Mouse (Mus musculus): Measurements from ENCODE around the gene Zmynd10. TPM values are rescaled to one million over a fixed set of nuclear protein-coding genes. Genes with fewer than 3 reads are reported as not detected.

The Zmynd10 gene
- polyA plus RNA-seq (2015; fragmentation: Nextera tagmentation; extraction: Ambion mirVana), result 2.1 and 2.2 TPM in 2 replicates

DNA sequence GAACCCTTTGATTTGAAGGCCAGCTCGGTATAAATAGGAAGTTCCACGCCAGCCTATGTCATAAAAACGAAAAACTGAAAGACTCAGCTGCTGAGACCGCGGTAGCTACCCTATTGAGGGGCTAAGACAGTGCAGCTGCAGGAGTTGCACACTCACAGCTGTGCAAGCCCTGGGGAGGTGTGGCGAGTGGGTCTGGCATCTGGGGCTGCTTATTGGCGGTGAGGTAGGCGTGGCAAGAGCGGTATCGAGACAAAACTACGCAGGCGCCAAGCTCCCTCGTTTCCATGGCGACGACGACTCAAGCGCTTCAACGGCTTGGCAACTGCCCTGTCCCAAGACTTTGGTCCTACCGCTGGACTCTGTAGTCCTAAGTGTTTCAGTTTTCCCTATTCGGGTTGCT is at the start of gene Zmynd10:
Gene Zmynd10, plus strand, starts transcription at position 273 of the 400 bp plus-strand sequence.
- H3K27ac ChIP-seq, result peak within 1 kb of the TSS; percentile 69
- H3K36me3 ChIP-seq, result peaks cover 21% of the 10 kb centered on the region
- ATAC-seq (ENCODE audit: insufficient number of reproducible peaks, insufficient read depth, low FRiP score, low TSS enrichment, low read depth), result peak; percentile 66
- H3K9ac ChIP-seq, result peak within 1 kb of the TSS; percentile 54
- peak within 1 kb of the TSS; percentile 26 for H3K4me3 ChIP-seq
- 0 out of 2 replicates have a peak, but pooled peaks cover 7% of the 10 kb centered on the region for H3K27me3 ChIP-seq
- H3K4me2 ChIP-seq, result peak within 1 kb of the TSS; percentile 56
- no peaks in the 10 kb centered on the region for H3K9me3 ChIP-seq
- peaks cover 53% of the 10 kb centered on the region for H3K4me1 ChIP-seq
- WGBS, result 3% methylated on average over 20 of the region's 20 CpGs

DNA sequence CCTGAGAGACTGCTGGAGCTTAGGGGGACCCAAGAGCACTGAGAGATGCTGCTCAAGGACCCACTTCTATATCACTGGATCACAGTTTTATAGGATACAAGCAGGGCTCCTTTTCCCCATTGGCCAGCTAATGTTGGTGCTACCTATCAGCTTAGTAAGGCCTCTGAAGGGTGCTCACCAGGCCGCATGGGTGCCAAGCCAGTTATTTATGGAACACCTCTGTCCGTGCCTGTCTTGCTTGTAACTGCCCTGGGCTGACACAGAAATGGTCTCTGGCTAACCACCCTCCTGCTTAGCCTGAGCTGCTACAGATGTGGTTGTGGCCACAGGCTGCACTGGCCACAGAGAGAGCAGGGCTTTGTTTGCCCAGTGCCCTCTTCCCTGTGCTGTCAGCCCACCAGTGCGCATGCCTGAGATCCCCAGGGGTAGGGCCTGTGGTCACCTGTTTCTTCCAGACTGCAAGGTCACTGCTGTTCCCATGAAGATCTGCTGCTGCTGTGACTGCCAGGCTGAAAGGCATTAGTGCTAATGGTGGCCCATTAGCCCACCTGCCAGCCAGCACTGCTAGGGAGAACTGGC is 46.3 kb upstream of the Zmynd10 start:
- 89% methylated on average over 3 of the region's 3 CpGs for WGBS
- Histone ChIP-seq H3K9me3 (no peaks in the 10 kb centered on the region), H3K4me1 (peaks cover 21% of the 10 kb centered on the region), H3K27ac (no peak overlapping the region), H3K4me2 (no peak overlapping the region), H3K36me3 (no peaks in the 10 kb centered on the region), H3K27me3 (peaks cover 9% of the 10 kb centered on the region; the same call in 1 of the 2 replicates), H3K4me3 (no peak overlapping the region), H3K9ac (no peak overlapping the region)
- ATAC-seq (ENCODE audit: insufficient number of reproducible peaks, insufficient read depth, low FRiP score, low TSS enrichment, low read depth), result no peak

DNA sequence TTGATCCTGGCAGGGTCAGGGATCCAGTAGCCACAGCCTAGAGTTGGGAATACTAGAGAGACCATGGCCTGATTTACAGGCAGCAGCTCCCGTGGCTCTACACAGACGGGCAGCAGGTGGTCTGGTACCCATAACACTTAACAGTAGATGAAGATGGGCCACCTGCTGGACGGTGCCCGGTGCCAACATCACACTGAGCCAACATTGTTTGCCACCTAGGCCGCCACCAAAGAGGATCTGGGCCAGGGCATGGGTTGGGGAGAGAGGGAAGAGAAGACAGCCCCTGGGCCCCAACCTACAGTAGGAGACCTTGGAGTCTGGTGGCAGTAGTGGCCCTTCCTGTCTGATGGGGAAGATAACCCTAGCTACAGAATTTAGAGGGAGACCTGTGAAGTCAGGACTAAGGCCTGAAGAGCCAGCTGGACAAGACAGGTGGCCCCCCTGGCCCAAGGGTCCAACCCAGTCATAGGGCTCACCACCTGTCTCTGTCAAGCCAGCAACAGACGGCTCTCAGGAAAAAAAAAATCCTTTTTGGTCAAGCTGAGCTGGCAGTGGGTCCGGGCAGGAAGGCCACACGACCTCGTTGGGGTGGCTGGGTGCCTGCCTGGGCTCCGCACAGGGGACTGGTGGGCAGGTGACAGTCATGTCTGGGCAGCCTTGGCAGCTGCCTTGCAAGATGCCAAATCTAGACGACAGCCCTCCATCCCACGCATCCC is 44.8 kb upstream of the Zmynd10 start:
- H3K4me1 ChIP-seq, result peaks cover 26% of the 10 kb centered on the region
- 86% methylated on average over 12 of the region's 12 CpGs for WGBS
- peaks cover 11% of the 10 kb centered on the region; the same call in 1 of the 2 replicates for H3K27me3 ChIP-seq
- no peak overlapping the region for H3K4me3 ChIP-seq
- no peaks in the 10 kb centered on the region for H3K9me3 ChIP-seq
- H3K9ac ChIP-seq, result no peak overlapping the region
- H3K36me3 ChIP-seq, result no peaks in the 10 kb centered on the region
- no peak overlapping the region for H3K27ac ChIP-seq
- H3K4me2 ChIP-seq, result no peak overlapping the region
- ATAC-seq (ENCODE audit: insufficient number of reproducible peaks, insufficient read depth, low FRiP score, low TSS enrichment, low read depth), result no peak

DNA sequence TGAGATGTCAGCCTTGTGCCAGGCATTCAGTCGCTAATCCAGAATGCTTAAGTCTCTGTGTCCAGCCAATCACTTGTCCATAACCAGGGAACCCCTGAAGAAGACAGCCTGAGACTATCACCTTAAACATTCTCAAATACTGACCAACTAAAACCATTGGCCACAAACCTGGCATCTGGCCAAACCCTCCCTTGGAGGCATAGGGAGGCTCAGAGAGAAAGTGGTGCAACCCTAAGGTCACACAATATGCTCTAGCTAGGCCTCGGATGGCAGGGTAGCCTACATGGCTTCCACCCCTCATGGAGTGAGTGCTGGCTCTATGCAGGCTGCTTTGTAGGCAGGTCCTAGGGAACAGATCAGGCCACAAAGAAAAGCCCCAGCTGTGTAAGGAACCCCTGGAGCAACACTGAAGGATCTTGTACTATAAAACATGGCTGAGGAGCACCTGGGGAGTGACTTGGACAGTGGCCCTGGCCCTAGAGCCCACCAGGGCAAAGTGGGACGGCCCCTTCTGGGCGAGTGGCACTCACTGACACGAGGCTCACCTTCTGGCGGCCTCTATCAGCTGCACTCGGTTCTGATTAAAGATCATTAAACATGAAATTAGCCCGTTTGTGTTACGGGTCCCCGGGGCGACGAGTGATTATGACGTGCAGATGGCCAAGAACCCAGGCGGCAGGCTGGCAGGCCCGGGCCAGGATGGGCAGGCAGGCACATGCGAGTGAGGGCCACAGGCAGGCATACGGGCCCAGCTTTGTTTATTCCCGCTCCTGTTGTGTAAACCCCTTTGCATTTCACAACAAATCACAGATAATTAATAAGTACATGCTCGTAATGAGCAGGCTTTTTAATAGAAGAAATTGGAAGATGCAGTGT is 42.2 kb upstream of the Zmynd10 start:
- Histone ChIP-seq H3K4me1 (peaks cover 52% of the 10 kb centered on the region), H3K4me2 (no peak overlapping the region), H3K4me3 (no peak overlapping the region), H3K27ac (no peak overlapping the region), H3K9ac (0 out of 2 replicates have a peak overlapping the region, but pooled peaks have one; percentile 0), H3K9me3 (no peaks in the 10 kb centered on the region), H3K27me3 (peaks cover 20% of the 10 kb centered on the region), H3K36me3 (no peaks in the 10 kb centered on the region)
- 58% methylated on average over 19 of the region's 19 CpGs for WGBS
- ATAC-seq (ENCODE audit: insufficient number of reproducible peaks, insufficient read depth, low FRiP score, low TSS enrichment, low read depth), result no peak

DNA sequence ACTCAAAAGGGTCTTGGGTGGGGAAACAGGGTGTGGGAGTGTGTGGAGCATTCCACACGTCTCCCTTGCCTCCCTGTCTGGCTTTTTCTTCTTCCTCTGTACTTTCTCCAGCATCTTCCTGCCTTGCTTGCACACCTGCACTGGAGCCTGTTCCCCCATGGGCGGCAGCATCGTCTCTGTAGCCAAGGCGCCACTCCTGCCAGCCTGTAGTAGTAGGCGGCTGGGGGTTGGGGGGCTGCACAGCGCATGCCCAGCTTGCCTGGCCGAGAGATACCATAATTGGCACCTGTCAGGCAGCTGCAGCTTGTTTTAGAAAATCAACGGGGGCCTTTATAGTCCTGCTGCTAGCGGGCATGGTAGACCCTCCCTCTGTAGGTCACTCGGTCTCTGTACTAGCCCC is 38.8 kb upstream of the Zmynd10 start:
- Histone ChIP-seq H3K9me3 (no peaks in the 10 kb centered on the region), H3K27me3 (peaks cover 27% of the 10 kb centered on the region), H3K36me3 (no peaks in the 10 kb centered on the region), H3K4me3 (no peak overlapping the region), H3K9ac (no peak overlapping the region), H3K4me1 (peaks cover 76% of the 10 kb centered on the region), H3K4me2 (no peak overlapping the region; the same call in 1 of the 2 replicates), H3K27ac (no peak overlapping the region)
- 41% methylated on average over 10 of the region's 10 CpGs for WGBS
- no peak for ATAC-seq (ENCODE audit: insufficient number of reproducible peaks, insufficient read depth, low FRiP score, low TSS enrichment, low read depth)

DNA sequence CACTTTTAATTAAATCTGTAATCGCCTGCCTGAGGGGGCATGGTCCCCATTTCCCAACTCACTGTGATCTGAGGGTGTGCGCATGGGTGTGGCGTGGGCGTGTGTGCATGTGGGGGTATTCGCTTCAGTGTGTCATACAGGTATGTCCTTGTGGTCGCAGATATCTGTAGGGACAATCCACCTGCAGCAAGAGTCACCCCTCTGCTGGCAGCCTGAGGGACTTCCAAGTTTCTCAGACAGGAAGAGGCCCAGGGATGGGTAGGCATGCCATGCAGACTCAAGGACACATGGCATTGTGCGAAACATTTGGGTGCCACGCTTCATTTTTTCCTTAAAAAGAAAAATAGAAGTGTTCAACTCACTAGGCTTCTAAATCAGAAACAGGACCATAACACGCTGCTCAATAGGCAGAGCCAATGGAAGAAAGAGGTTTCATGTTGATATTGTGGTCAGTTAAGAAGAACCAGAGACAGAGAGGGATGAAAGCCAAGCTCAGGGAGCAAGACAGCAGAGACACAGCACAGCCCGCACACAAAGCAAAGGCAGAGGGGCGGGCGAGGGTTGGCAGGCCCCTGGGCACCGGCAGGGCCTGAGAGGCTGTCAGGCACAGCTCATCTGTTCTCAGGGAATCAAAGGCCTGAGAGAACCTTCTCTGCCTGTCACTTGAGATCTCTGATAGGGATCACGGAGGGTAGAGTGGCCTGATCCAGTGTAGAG is 36.6 kb upstream of the Zmynd10 start:
- H3K27me3 ChIP-seq, result peaks cover 31% of the 10 kb centered on the region
- H3K4me1 ChIP-seq, result peaks cover 57% of the 10 kb centered on the region
- H3K4me2 ChIP-seq, result 0 out of 2 replicates have a peak overlapping the region, but pooled peaks have one; percentile 2
- no peak overlapping the region for H3K4me3 ChIP-seq
- peak overlapping the region; percentile 80 for H3K27ac ChIP-seq
- H3K9ac ChIP-seq, result 0 out of 2 replicates have a peak overlapping the region, but pooled peaks have one; percentile 16
- no peak for ATAC-seq (ENCODE audit: insufficient number of reproducible peaks, insufficient read depth, low FRiP score, low TSS enrichment, low read depth)
- no peaks in the 10 kb centered on the region for H3K36me3 ChIP-seq
- WGBS, result 50% methylated on average over 14 of the region's 14 CpGs
- H3K9me3 ChIP-seq, result no peaks in the 10 kb centered on the region

DNA sequence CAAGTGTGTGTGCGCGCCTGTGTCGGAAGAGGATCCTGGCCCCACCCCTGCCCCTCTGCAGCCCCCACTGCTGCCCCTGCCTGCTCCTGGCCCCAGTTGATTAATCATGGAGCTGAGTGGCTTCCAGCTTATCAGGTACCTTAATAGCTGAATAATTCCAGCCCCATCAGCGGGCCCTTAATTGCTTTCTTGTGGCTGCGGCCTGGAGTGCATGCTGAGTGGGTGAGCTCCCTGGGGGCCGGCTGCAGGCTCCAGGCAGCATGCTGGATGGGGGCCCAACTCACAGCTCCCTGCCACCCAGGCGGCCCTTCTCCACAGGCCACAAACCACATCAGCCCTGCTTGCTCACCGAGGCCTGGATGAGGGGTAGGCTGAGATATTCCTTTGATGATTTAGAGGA is 35.7 kb upstream of the Zmynd10 start:
- 0 out of 2 replicates have a peak overlapping the region, but pooled peaks have one; percentile 9 for H3K4me2 ChIP-seq
- 0 out of 2 replicates have a peak overlapping the region, but pooled peaks have one; percentile 40 for H3K9ac ChIP-seq
- H3K27ac ChIP-seq, result peak overlapping the region; percentile 80
- H3K36me3 ChIP-seq, result no peaks in the 10 kb centered on the region
- H3K9me3 ChIP-seq, result no peaks in the 10 kb centered on the region
- peak; percentile 15; the same call in 1 of the 2 replicates for ATAC-seq (ENCODE audit: insufficient number of reproducible peaks, insufficient read depth, low FRiP score, low TSS enrichment, low read depth)
- H3K4me3 ChIP-seq, result no peak overlapping the region
- peaks cover 27% of the 10 kb centered on the region for H3K27me3 ChIP-seq
- peaks cover 55% of the 10 kb centered on the region for H3K4me1 ChIP-seq
- WGBS, result 47% methylated on average over 8 of the region's 8 CpGs

DNA sequence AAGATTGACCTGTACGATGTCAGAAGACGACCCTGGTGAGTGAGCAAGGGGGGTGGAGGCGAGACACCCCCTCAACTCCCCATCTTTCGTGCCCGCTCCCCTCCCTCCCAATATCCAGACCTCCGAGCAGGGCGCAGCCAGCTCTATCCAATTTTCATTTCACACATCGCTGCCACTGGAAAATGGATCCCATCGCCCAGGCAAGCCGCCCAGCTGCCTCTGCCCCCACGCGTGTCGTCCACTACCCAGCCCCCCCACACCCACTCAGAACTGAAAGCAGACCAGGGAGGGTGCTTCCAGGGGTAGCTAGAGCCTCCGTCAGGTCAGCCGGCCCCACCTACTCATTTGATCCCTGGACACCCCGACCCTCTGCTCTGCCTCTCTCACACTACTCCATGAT is 34.8 kb upstream of the Zmynd10 start:
- H3K27me3 ChIP-seq, result peaks cover 28% of the 10 kb centered on the region
- 76% methylated on average over 16 of the region's 16 CpGs for WGBS
- H3K9ac ChIP-seq, result no peak overlapping the region
- H3K4me2 ChIP-seq, result no peak overlapping the region
- no peaks in the 10 kb centered on the region for H3K36me3 ChIP-seq
- no peak for ATAC-seq (ENCODE audit: insufficient number of reproducible peaks, insufficient read depth, low FRiP score, low TSS enrichment, low read depth)
- H3K4me3 ChIP-seq, result no peak overlapping the region
- H3K4me1 ChIP-seq, result peaks cover 50% of the 10 kb centered on the region
- H3K27ac ChIP-seq, result no peak overlapping the region
- H3K9me3 ChIP-seq, result no peaks in the 10 kb centered on the region

DNA sequence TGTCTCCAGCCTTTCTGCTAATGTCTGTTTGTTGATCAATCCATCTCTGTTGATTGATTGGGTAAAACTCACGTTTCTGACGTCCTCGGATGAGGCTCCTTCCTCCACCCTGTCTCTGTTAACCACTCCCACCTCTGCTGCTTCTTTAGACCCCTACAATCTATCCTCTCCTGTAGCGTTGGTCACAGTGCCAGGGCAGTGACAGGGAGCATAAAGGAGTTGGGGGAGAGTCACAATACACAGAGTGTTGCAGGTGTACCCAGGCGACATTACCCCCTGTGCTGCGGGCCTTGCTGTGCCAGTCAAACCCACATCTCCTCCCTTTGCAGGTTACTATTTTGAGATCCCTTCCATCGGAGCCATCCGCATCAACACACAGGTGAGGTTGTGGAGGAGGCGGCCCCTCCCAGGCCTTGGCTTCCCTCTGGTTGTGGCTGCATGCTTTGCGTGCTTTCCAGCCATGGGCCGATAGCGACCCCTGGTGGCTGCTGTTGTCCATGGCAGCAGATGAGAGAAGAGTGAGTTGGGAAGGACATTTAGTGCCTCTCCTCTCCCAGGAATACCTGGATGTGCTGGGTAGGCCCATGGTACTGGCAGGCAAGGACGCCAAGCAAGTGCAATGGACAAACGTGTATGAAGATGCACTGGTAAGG is 32.7 kb upstream of the Zmynd10 start:
- no peak overlapping the region for H3K27ac ChIP-seq
- H3K9ac ChIP-seq, result no peak overlapping the region
- no peaks in the 10 kb centered on the region for H3K9me3 ChIP-seq
- no peak for ATAC-seq (ENCODE audit: insufficient number of reproducible peaks, insufficient read depth, low FRiP score, low TSS enrichment, low read depth)
- H3K4me1 ChIP-seq, result peaks cover 32% of the 10 kb centered on the region
- H3K4me3 ChIP-seq, result no peak overlapping the region
- no peaks in the 10 kb centered on the region for H3K36me3 ChIP-seq
- peaks cover 21% of the 10 kb centered on the region for H3K27me3 ChIP-seq
- no peak overlapping the region for H3K4me2 ChIP-seq
- 24% methylated on average over 14 of the region's 14 CpGs for WGBS

DNA sequence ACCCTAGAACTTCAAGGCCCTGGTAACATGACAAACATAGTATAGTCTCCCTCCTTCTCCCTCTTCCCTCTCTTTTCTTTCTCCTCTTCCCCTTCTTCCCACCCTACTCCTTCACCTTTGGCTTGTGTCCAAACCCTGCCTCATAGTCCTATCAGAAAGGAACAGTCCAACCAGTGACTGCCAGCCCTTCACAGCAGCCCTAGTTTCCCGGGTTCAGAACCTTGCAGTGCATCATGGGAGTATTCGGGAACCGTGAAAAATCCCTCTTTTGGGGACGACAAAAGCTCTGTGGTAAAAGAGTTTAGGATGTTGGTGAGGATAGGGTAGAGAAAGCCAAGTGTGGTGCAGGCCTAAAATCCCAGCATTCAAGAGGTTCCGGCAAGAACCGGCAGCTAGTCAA is 26.8 kb upstream of the Zmynd10 start:
- Histone ChIP-seq H3K27me3 (peaks cover 31% of the 10 kb centered on the region), H3K4me2 (no peak overlapping the region), H3K4me1 (peaks cover 24% of the 10 kb centered on the region), H3K9me3 (no peaks in the 10 kb centered on the region), H3K36me3 (no peaks in the 10 kb centered on the region), H3K9ac (no peak overlapping the region), H3K4me3 (no peak overlapping the region), H3K27ac (no peak overlapping the region)
- ATAC-seq (ENCODE audit: insufficient number of reproducible peaks, insufficient read depth, low FRiP score, low TSS enrichment, low read depth), result no peak
- 58% methylated on average over 6 of the region's 6 CpGs for WGBS
